Mouse (Mus musculus): Measurements from ENCODE around the gene 1190005I06Rik.

1190005I06Rik gene

GRCm38 (mm10) chr8:120667561-120668373 lies 20.3 kb upstream of the 1190005I06Rik start, which contains the start of the genes Gm27021 and Cox4i1:
Gm27021 (minus strand) TSS chr8:120668079.
Cox4i1 (plus strand) TSS chr8:120668222.
- peak; percentile 82 to 83 for DNase-seq (ENCODE audit: low spot score in 2 of 2)

DNA sequence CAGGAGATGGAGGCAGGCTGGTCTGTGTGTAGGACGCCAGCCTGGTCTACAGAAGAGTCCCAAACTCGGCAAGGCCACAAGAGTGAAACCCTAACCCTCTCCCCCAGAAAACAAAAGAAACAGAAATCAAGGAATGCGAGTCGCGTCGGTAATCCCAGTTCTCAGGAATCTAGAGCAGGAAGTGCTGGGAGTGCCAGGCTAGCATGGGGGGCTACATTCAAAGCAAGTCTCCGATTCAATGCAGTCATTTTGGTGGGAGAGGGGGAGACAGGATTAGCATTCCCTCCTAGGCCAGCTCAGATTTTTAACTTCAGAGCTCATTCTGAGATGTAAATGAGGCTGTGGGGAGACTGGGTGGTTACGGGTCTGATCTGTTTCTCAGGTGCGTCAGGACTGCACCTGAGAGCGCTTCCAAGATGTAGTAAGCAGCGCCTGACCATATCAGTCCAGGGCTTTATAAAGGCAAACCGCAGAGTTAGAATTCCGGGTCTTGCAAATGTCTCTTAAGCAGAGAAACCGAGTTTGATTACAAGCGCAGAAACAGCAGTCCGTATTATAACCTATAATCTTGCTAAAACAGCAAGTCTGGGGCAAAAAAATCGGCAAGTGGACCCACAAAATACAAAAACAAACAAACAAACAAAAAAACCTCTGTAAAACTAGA lies 19.5 kb upstream of the 1190005I06Rik start:
- no peak for DNase-seq (ENCODE audit: low spot score in 2 of 2)

- no peak for DNase-seq (ENCODE audit: low spot score in 2 of 2)
These were observed 18.5 kb upstream of the 1190005I06Rik start for GRCm38 (mm10) chr8:120665726-120666455.

- DNase-seq (ENCODE audit: low spot score in 2 of 2) = no peak
These were observed 17.1 kb upstream of the 1190005I06Rik start for GRCm38 (mm10) chr8:120664566-120664965.

DNA sequence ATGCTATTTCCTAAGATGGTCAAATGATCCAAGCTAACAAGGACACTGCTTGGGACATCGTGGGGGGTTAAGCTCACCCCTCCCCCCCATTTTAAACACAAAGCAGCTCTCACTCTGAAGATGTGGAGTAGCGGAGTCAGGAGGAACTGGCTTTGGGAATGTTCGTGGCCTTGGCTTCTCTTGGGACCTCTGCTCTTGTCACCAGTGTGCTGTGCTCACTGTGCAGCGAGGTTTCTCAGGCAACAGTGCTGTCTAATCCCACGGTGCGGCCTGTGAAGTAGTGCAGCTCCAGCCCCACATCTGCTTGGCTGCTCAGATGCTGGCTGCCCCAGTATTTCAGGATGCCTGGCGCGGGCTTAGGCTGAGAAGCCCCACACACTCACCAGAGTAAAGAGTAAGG lies 10.0 kb upstream of the 1190005I06Rik start:
- no peak for DNase-seq (ENCODE audit: low spot score in 2 of 2)

- no peak for DNase-seq (ENCODE audit: low spot score in 2 of 2)
These were observed 9.1 kb upstream of the 1190005I06Rik start for GRCm38 (mm10) chr8:120656322-120657052.

DNA sequence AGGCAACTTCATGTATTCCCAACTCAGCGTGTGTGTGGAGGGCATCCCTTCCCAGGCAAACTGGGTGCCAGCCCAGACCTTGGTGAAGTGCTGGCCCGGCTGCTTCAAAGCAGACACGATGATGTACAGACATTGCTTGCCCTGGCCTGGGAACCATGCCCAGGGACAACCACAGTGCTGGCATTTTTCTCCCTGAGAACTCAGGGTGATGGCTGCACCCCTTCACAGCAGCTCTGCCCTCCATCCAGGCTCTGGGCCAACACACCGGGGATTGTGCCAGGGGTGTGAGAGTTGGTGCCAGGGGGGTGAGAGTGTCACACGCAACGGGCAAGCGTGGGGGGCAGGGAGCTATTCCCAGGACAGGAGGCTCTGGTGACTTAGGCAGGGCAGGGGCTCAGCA lies 2.8 kb downstream of the 1190005I06Rik start:
- DNase-seq (ENCODE audit: low spot score in 2 of 2) = no peak

- no peak for DNase-seq (ENCODE audit: low spot score in 2 of 2)
These were observed 5.3 kb downstream of the 1190005I06Rik start for GRCm38 (mm10) chr8:120642031-120642662.

GRCm38 (mm10) chr8:120641245-120641644 lies 6.2 kb downstream of the 1190005I06Rik start:
- DNase-seq (ENCODE audit: low spot score in 2 of 2) = no peak

- DNase-seq (ENCODE audit: low spot score in 2 of 2) = peak; percentile 49 to 59
These were observed 13.0 kb downstream of the 1190005I06Rik start for GRCm38 (mm10) chr8:120634329-120634839.

DNA sequence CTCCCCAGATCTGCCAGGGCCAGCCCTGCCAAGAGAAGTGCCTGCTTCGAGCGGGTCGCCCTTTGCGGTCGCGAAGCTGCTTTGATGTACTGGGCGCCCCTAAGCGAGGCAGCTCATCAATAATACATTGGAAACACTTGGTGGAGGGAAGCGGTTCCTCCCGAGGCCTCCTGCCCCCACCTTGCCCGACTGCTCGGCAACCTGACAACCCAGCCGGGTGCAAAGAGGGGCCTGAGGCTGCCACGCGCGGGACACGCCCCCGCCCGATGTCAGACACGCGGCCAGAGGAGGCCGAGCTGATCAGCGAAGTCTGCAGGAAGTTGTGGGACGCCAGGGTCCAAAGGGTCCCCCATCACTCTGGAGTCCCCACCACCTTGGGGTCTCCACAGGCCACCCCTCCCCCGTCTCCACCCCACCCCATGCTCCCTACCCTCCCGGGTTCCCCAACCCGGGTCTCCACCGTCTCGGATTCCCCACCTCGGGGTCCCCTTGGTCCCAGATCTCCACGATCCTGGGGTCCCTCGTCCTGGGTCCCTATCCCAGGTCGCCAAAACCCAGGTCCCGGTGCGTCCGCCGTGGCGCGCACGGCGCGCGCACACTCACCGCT lies 13.7 kb downstream of the 1190005I06Rik start:
- DNase-seq (ENCODE audit: low spot score in 2 of 2) = peak in 1 of 2 experiments; percentile 18

GRCm38 (mm10) chr8:120632969-120633664 lies 14.3 kb downstream of the 1190005I06Rik start:
- DNase-seq (ENCODE audit: low spot score in 2 of 2) = no peak

DNA sequence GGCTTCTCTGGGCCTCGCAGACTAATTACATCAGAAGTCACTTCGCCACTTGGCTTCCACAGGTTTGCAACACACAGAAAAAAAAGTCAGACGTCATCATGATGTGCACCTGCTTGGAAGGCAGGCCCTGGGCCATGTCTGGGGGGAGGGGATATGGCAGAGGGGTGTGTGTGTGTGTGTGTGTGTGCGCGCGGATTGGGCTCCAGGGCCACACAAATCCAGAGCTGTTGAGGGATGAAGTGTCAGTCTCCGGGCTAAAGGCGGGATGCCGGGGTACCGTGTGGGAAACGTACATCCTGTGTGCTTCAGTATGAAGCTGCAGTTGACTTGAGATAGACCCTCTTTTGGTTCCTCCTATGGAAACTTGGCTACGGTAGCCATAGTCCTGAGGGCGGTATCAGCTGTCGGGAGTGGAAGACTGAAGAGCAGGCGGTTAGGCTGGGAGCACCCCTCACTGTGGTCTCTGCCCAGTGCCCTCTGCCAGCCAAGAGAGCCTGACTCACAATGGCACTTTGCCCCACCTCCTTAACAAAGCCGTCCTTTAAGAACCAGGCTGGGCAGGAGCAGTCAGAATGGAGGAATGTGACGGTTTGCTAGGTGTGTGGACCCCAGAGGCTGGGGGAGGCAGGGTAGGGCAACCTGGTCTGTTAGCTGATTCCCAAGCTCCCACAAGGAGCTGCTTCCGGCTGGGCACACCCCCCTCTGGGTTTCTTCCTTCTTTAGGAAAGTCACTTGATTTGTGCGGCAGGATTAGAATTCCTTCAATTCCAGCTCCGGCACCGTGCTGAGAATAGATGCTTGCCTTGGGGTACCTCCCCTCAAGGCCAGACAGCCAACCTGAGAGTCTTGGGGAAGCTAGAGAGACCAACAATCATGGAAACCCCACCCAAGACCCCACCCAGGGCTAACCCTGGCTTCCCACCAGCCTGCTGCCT lies 15.7 kb downstream of the 1190005I06Rik start:
- DNase-seq (ENCODE audit: low spot score in 2 of 2) = no peak

DNA sequence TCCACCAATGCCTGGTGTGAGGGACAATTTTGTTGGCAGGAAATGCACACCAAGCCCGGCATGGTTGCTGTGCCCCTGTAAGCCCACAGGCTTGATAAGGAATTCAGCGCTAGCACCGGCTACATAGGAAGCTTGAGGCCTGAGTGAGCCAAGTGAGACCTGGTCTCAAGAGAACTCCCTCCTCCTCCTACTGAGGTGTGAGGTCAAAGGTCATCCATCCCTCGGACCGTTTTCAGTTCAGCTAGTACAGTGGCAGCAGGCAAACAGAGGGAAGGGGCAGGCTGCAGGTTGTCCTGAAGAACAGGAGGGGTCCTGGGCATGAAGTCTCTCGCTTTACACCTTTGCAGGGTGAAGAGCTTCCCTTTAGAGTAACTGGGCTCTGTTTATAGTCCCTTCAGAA lies 16.6 kb downstream of the 1190005I06Rik start:
- no peak for DNase-seq (ENCODE audit: low spot score in 2 of 2)

DNA sequence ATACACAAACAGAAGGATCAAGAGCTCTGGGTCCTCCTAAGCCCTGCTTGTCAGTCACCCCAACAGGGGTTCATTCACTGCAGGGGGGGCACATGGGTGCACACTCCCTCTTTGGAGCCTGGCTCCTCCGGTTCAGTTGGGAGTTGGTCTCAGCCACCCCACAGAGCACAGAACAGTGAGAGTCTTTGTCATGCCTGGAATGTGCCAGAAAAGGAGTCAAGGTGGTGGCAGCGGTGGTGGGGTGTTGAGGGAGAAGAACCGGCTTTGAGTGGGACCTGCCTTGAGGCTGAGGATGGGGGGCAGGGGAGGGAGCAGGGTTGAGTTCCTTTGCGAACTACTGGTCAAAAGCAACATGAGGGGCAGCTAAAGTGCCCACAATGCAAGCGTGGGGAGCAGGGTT lies 17.4 kb downstream of the 1190005I06Rik start:
- DNase-seq (ENCODE audit: low spot score in 2 of 2) = no peak

DNA sequence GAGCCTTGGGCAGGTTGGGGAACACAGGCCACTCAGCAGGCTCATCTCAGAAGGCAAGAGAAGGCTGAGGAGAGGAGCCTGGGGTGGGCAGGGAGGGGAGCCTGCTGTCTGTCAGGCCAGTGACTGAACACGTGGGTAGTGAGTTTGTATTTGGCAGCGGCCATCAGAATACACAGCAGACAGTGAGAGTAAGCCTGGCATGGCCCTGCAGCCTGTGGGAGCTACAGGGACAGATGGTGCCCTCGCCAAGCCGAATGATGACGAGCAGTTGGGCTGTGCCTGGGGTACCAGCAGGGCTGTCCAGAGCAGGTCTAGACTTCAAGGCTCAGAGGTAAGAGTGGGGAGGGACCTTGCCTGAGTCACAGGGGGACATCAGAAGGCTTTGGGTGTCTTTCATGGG lies 20.1 kb downstream of the 1190005I06Rik start:
- DNase-seq (ENCODE audit: low spot score in 2 of 2) = no peak

- DNase-seq (ENCODE audit: low spot score in 2 of 2) = no peak
These were observed 21.0 kb downstream of the 1190005I06Rik start for GRCm38 (mm10) chr8:120626461-120626860.

- DNase-seq (ENCODE audit: low spot score in 2 of 2) = no peak
These were observed 23.8 kb downstream of the 1190005I06Rik start for GRCm38 (mm10) chr8:120623608-120624007.

DNA sequence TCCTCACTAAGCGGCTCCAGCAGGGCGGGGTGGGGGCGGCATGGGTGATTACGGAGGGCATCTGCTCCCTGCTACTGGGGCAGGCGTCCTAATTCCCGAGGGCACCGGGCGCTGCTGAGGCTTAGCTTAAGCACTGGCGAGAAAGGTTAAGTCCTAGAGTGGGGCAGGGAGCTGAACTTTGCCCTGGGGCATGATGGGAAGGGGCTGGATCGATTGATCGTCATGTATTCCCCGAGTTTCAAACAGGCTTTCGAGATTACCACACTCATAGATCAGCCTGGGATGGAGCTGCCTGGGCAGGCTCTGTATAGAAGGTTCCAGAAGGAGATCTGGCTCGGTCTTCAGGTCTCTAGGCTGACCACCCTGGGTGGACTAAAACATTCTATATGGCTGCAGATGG lies 25.3 kb downstream of the 1190005I06Rik start:
- no peak for DNase-seq (ENCODE audit: low spot score in 2 of 2)

Measured in urinary bladder, adult 18-20 months (tissue).